Mouse (Mus musculus) hindbrain, embryonic 15.5 days (tissue): Measurements from ENCODE around the gene Fam20c. TPM values are rescaled to one million over a fixed set of nuclear protein-coding genes. Genes with fewer than 3 reads are reported as not detected.

ENCODE experiments used
- ATAC-seq: fragments of 200-750 bp; cut with Nextera tagmentation; 2 replicates; pipeline ENCODE4 v1.8.0; 2017; ENCODE audit warnings: low read depth, moderate number of reproducible peaks, moderate TSS enrichment; ENCODE audit not compliant: low FRiP score
- H3K27ac ChIP-seq: fragments of 300-500 bp; sonication (generic); replicated peaks from 2 replicates; pipeline ENCODE4 v1.5.1; 2015; ENCODE audit warnings: mild to moderate bottlenecking, inconsistent platforms
- H3K27me3 ChIP-seq: fragments of 300-500 bp; sonication (generic); 2 replicates; pipeline ENCODE4 v1.6.1; 2015; ENCODE audit warnings: control low read depth, inconsistent platforms
- H3K36me3 ChIP-seq: fragments of 300-500 bp; sonication (generic); 2 replicates; pipeline ENCODE4 v1.6.1; 2015; ENCODE audit warnings: control low read depth, inconsistent platforms
- H3K4me1 ChIP-seq: fragments of 300-500 bp; sonication (generic); replicated peaks from 2 replicates; pipeline ENCODE4 v1.6.1; 2015; ENCODE audit warnings: control low read depth, inconsistent platforms
- H3K4me2 ChIP-seq: fragments of 300-500 bp; sonication (generic); 2 replicates; pipeline ENCODE4 v1.6.1; 2015; ENCODE audit warnings: moderate library complexity, mild to moderate bottlenecking, inconsistent platforms
- H3K4me3 ChIP-seq: fragments of 300-500 bp; sonication (generic); 2 replicates; pipeline ENCODE4 v1.5.1; 2015; ENCODE audit warnings: mild to moderate bottlenecking, inconsistent platforms
- H3K9ac ChIP-seq: fragments of 300-500 bp; sonication (generic); 2 replicates; pipeline ENCODE4 v1.6.1; 2015; ENCODE audit warnings: inconsistent platforms
- H3K9me3 ChIP-seq: fragments of 300-500 bp; sonication (generic); 2 replicates; pipeline ENCODE4 v1.6.1; 2016; ENCODE audit warnings: control low read depth, inconsistent platforms
- WGBS: fragments of 180-500 bp; shearing (Covaris S2); methylation state at CpG from one replicate; pipeline ENCODE4 v1.1.7; 2015; 5-methylcytosine and 5-hydroxymethylcytosine counted together
- polyA plus RNA-seq: library from polyadenylated mRNA; unstranded; fragments of >200 nt; fragmentation: Nextera tagmentation; extraction: Ambion mirVana; gene quantifications from 2 replicates; pipeline ENCODE4 v1.2.1, GENCODE M21; 2015

The Fam20c gene
- polyA plus RNA-seq, 1 experiment from 2014 or later, result 64.9 TPM

DNA sequence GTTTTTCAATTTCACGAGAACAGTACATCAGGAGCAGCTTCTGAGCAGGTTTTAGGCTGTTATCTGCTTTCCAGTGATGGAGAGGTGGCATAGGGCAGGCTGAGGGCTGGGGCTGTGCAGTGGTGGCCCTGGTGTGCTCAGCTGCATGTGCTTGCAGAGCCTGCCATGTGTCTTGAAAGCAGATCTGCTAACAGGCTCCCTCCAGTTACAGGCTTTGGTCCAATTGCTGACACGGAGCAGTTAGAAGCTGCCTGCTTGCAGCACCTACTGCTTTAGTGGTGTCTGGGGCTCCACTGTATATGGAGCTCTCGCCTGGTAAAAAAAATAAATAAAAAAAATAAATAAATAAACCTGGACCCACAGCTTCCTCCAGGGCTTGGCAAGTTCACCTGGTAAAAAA lies 4.2 kb downstream of the Fam20c start:
- H3K4me3 ChIP-seq, result peak overlapping the region; percentile 56
- no peak for ATAC-seq
- H3K27ac ChIP-seq, result no peak overlapping the region
- 65% methylated on average over 3 of the region's 3 CpGs for WGBS
- peaks cover 32% of the 10 kb centered on the region for H3K36me3 ChIP-seq
- no peaks in the 10 kb centered on the region for H3K9me3 ChIP-seq
- no peaks in the 10 kb centered on the region for H3K27me3 ChIP-seq
- peaks cover 72% of the 10 kb centered on the region for H3K4me1 ChIP-seq
- peak overlapping the region; percentile 82 for H3K4me2 ChIP-seq
- 0 out of 2 replicates have a peak overlapping the region, but pooled peaks have one; percentile 77 for H3K9ac ChIP-seq

- no peak for ATAC-seq
- Histone ChIP-seq H3K4me1 (peaks cover 68% of the 10 kb centered on the region), H3K27ac (0 out of 2 replicates have a peak overlapping the region, but pooled peaks have one; percentile 36), H3K4me3 (no peak overlapping the region), H3K9me3 (no peaks in the 10 kb centered on the region), H3K27me3 (no peaks in the 10 kb centered on the region), H3K4me2 (peak overlapping the region; percentile 28; the same call in 1 of the 2 replicates), H3K9ac (no peak overlapping the region), H3K36me3 (peaks cover 51% of the 10 kb centered on the region)
- 13% methylated on average over 5 of the region's 5 CpGs for WGBS
Observed at GRCm38 (mm10) chr5:138761836-138762334, 7.6 kb downstream of the Fam20c start.

GRCm38 (mm10) chr5:138762361-138762760 lies 8.0 kb downstream of the Fam20c start:
- H3K9me3 ChIP-seq, result no peaks in the 10 kb centered on the region
- no peak overlapping the region for H3K4me2 ChIP-seq
- no peak overlapping the region for H3K4me3 ChIP-seq
- WGBS, result 61% methylated on average over 4 of the region's 4 CpGs
- H3K27ac ChIP-seq, result 0 out of 2 replicates have a peak overlapping the region, but pooled peaks have one; percentile 36
- no peak overlapping the region for H3K9ac ChIP-seq
- H3K4me1 ChIP-seq, result peaks cover 63% of the 10 kb centered on the region
- no peaks in the 10 kb centered on the region for H3K27me3 ChIP-seq
- ATAC-seq, result no peak
- peaks cover 55% of the 10 kb centered on the region for H3K36me3 ChIP-seq

- H3K27ac ChIP-seq, result no peak overlapping the region
- H3K4me1 ChIP-seq, result peaks cover 41% of the 10 kb centered on the region
- no peak overlapping the region for H3K9ac ChIP-seq
- no peak overlapping the region for H3K4me3 ChIP-seq
- no peak for ATAC-seq
- H3K27me3 ChIP-seq, result no peaks in the 10 kb centered on the region
- H3K36me3 ChIP-seq, result peaks cover 73% of the 10 kb centered on the region
- 88% methylated on average over 8 of the region's 8 CpGs for WGBS
- no peaks in the 10 kb centered on the region for H3K9me3 ChIP-seq
- H3K4me2 ChIP-seq, result no peak overlapping the region
Observed at GRCm38 (mm10) chr5:138764601-138765000, 10.3 kb downstream of the Fam20c start.

- Histone ChIP-seq H3K9ac (no peak overlapping the region), H3K36me3 (peaks cover 66% of the 10 kb centered on the region), H3K27me3 (no peaks in the 10 kb centered on the region)
Observed at GRCm38 (mm10) chr5:138767650-138768049, 13.3 kb downstream of the Fam20c start.

GRCm38 (mm10) chr5:138768704-138769103 lies 14.4 kb downstream of the Fam20c start:
- H3K27ac ChIP-seq, result no peak overlapping the region
- peaks cover 66% of the 10 kb centered on the region for H3K36me3 ChIP-seq
- no peaks in the 10 kb centered on the region for H3K27me3 ChIP-seq
- no peaks in the 10 kb centered on the region for H3K9me3 ChIP-seq
- no peak for ATAC-seq
- no peak overlapping the region for H3K9ac ChIP-seq
- 83% methylated on average over 2 of the region's 2 CpGs for WGBS
- no peak overlapping the region for H3K4me3 ChIP-seq
- no peak overlapping the region for H3K4me2 ChIP-seq
- H3K4me1 ChIP-seq, result 0 out of 2 replicates have a peak, but pooled peaks cover 5% of the 10 kb centered on the region

More at GRCm38 (mm10) chr5:138767650-138768049, 13.3 kb downstream of the Fam20c start:
- no peak overlapping the region for H3K27ac ChIP-seq
- no peaks in the 10 kb centered on the region for H3K9me3 ChIP-seq
- H3K4me1 ChIP-seq, result peaks cover 10% of the 10 kb centered on the region
- no peak for ATAC-seq
- 92% methylated on average over 11 of the region's 11 CpGs for WGBS
- no peak overlapping the region for H3K4me2 ChIP-seq
- no peak overlapping the region for H3K4me3 ChIP-seq

GRCm38 (mm10) chr5:138769126-138769525 lies 14.8 kb downstream of the Fam20c start:
- H3K4me1 ChIP-seq, result 0 out of 2 replicates have a peak, but pooled peaks cover 3% of the 10 kb centered on the region
- 90% methylated on average over 5 of the region's 5 CpGs for WGBS
- peaks cover 66% of the 10 kb centered on the region for H3K36me3 ChIP-seq

GRCm38 (mm10) chr5:138775096-138775495 lies 20.8 kb downstream of the Fam20c start:
- peaks cover 43% of the 10 kb centered on the region for H3K36me3 ChIP-seq
- no peaks in the 10 kb centered on the region for H3K27me3 ChIP-seq
- H3K27ac ChIP-seq, result no peak overlapping the region
- H3K9ac ChIP-seq, result no peak overlapping the region
- no peak for ATAC-seq
- no peak overlapping the region for H3K4me2 ChIP-seq
- no peaks in the 10 kb centered on the region for H3K9me3 ChIP-seq
- 97% methylated on average over 5 of the region's 5 CpGs for WGBS
- peaks cover 25% of the 10 kb centered on the region for H3K4me1 ChIP-seq
- H3K4me3 ChIP-seq, result no peak overlapping the region

More at GRCm38 (mm10) chr5:138769126-138769525, 14.8 kb downstream of the Fam20c start:
- no peaks in the 10 kb centered on the region for H3K9me3 ChIP-seq
- ATAC-seq, result no peak
- H3K4me2 ChIP-seq, result no peak overlapping the region
- H3K4me3 ChIP-seq, result no peak overlapping the region
- no peaks in the 10 kb centered on the region for H3K27me3 ChIP-seq
- H3K9ac ChIP-seq, result no peak overlapping the region
- H3K27ac ChIP-seq, result no peak overlapping the region

GRCm38 (mm10) chr5:138776346-138776745 lies 22.0 kb downstream of the Fam20c start:
- no peak overlapping the region for H3K4me2 ChIP-seq
- H3K4me3 ChIP-seq, result no peak overlapping the region
- no peak for ATAC-seq

GRCm38 (mm10) chr5:138778731-138779463 lies 24.6 kb downstream of the Fam20c start:
- 23% methylated on average over 9 of the region's 9 CpGs for WGBS
- 0 out of 2 replicates have a peak overlapping the region, but pooled peaks have one; percentile 2 for H3K4me2 ChIP-seq
- H3K36me3 ChIP-seq, result peaks cover 25% of the 10 kb centered on the region; the same call in 1 of the 2 replicates
- H3K4me3 ChIP-seq, result no peak overlapping the region
- peak overlapping the region; percentile 76 for H3K27ac ChIP-seq
- no peaks in the 10 kb centered on the region for H3K27me3 ChIP-seq
- H3K4me1 ChIP-seq, result peaks cover 31% of the 10 kb centered on the region
- peak; percentile 80 for ATAC-seq
- H3K9ac ChIP-seq, result no peak overlapping the region
- no peaks in the 10 kb centered on the region for H3K9me3 ChIP-seq

More at GRCm38 (mm10) chr5:138776346-138776745, 22.0 kb downstream of the Fam20c start:
- Histone ChIP-seq H3K36me3 (peaks cover 38% of the 10 kb centered on the region), H3K27ac (no peak overlapping the region), H3K27me3 (no peaks in the 10 kb centered on the region), H3K9me3 (no peaks in the 10 kb centered on the region), H3K4me1 (peaks cover 31% of the 10 kb centered on the region), H3K9ac (no peak overlapping the region)
- 73% methylated on average over 1 of the region's 1 CpGs for WGBS

DNA sequence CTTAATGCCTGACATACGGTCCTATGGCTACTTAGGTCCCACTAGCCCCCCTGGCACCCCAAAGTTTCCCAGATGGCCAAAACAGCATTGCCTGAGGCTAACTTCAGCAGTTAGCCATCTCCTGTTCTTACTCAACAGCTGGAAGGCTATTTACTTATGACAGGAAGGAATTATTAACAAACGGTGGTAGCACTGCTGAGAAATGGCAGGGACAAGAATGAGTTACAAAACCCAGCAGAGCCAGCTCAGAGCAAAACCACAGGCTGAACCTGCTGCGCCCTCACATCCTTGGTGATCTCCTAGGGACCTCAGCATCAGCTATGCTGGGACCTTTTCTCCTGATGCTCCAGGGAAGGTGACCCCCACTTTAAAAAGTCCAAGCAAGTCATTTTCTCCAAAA lies 25.3 kb downstream of the Fam20c start:
- Histone ChIP-seq H3K36me3 (peaks cover 23% of the 10 kb centered on the region; the same call in 1 of the 2 replicates), H3K4me1 (peaks cover 31% of the 10 kb centered on the region), H3K27ac (peak overlapping the region; percentile 76; the same call in 1 of the 2 replicates), H3K4me2 (no peak overlapping the region), H3K27me3 (no peaks in the 10 kb centered on the region), H3K9ac (no peak overlapping the region), H3K4me3 (no peak overlapping the region), H3K9me3 (no peaks in the 10 kb centered on the region)
- no peak for ATAC-seq
- WGBS, result 64% methylated on average over 3 of the region's 3 CpGs

DNA sequence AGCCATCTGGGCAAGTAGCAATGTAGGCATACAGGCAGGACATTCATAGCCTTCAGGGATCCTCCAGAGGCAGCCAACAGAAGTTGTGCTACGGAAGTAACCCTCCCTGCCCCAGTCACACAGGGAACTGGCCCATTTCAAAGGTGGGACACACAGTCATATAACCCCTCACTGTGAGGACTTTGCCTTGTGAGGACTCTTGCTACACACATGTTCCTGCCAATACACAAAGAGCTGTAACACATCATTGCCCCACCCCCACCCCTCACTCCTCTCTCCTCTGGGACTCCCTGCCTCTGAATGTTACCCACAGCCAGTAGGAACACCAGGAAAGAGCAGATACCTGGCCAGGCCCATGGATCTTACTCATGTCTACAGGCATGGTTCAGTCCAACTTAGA lies 28.4 kb downstream of the Fam20c start:
- Histone ChIP-seq H3K4me1 (peaks cover 29% of the 10 kb centered on the region), H3K4me2 (no peak overlapping the region), H3K9ac (no peak overlapping the region), H3K36me3 (peaks cover 3% of the 10 kb centered on the region; the same call in 1 of the 2 replicates), H3K9me3 (no peaks in the 10 kb centered on the region), H3K4me3 (no peak overlapping the region), H3K27me3 (no peaks in the 10 kb centered on the region), H3K27ac (no peak overlapping the region)
- 80% methylated on average over 1 of the region's 1 CpGs for WGBS
- ATAC-seq, result no peak
